Mouse (Mus musculus): ENCODE data around the gene Eya4. TPM values are rescaled to one million over a fixed set of nuclear protein-coding genes. Genes with fewer than 3 reads are reported as not detected.

Eya4 gene
- polyA plus RNA-seq, 1 experiment from 2014 or later = 8.3 TPM

DNA sequence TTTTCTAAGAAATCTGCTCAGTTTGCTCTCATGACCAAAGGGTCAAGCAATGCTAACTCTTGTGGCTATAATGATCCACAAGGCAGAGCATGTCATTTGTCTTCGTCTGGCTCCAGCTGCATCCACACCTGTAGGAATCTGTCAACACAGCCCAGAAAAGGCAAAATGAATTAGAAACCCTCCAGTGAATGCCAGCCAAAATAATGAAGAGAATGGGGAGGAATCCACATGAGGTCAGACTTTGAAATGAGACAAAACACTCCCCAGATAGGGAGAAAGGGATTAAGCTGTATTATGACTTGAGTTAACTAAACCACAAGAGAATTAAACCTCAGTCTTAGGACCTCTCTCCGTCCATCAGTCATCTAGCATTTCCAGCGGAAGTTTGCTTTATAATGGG is 130.2 kb downstream of the Eya4 start:
- H3K9me3 ChIP-seq (replicated peaks) = no peaks in the 10 kb centered on the region
- H3K4me2 ChIP-seq (replicated peaks) = no peak overlapping the region
- H3K36me3 ChIP-seq = no peaks in the 10 kb centered on the region
- 23% methylated on average over 3 of the region's 3 CpGs for WGBS
- H3K4me3 ChIP-seq = no peak overlapping the region
- no peaks in the 10 kb centered on the region; the same call in 1 of the 2 replicates for H3K4me1 ChIP-seq
- no peaks in the 10 kb centered on the region for H3K27me3 ChIP-seq
- no peak overlapping the region for H3K9ac ChIP-seq
- no peak overlapping the region for H3K27ac ChIP-seq
- ATAC-seq (ENCODE audit: low FRiP score) = no peak

GRCm38 (mm10) chr10:23216815-23217214 is 133.8 kb downstream of the Eya4 start:
- H3K27ac ChIP-seq = no peak overlapping the region
- ATAC-seq (ENCODE audit: low FRiP score) = no peak
- no peak overlapping the region for H3K4me3 ChIP-seq
- no peaks in the 10 kb centered on the region for H3K36me3 ChIP-seq
- no peak overlapping the region for H3K9ac ChIP-seq
- 52% methylated on average over 4 of the region's 4 CpGs for WGBS
- H3K4me2 ChIP-seq (replicated peaks) = no peak overlapping the region
- H3K9me3 ChIP-seq (replicated peaks) = no peaks in the 10 kb centered on the region
- no peaks in the 10 kb centered on the region for H3K27me3 ChIP-seq
- no peaks in the 10 kb centered on the region; the same call in 1 of the 2 replicates for H3K4me1 ChIP-seq

- H3K4me3 ChIP-seq = no peak overlapping the region
- H3K9me3 ChIP-seq (replicated peaks) = no peaks in the 10 kb centered on the region
- H3K36me3 ChIP-seq = no peaks in the 10 kb centered on the region
- 94% methylated on average over 2 of the region's 2 CpGs for WGBS
- H3K4me2 ChIP-seq (replicated peaks) = no peak overlapping the region
- H3K27ac ChIP-seq = no peak overlapping the region
- H3K4me1 ChIP-seq = no peaks in the 10 kb centered on the region
- ATAC-seq (ENCODE audit: low FRiP score) = no peak
- no peaks in the 10 kb centered on the region for H3K27me3 ChIP-seq
- no peak overlapping the region for H3K9ac ChIP-seq
Measured at GRCm38 (mm10) chr10:23211381-23211780, 139.2 kb downstream of the Eya4 start.

- Histone ChIP-seq H3K27me3 (no peaks in the 10 kb centered on the region), H3K4me1 (0 out of 2 replicates have a peak, but pooled peaks cover 2% of the 10 kb centered on the region), H3K36me3 (no peaks in the 10 kb centered on the region), H3K9ac (no peak overlapping the region), H3K4me3 (no peak overlapping the region), H3K9me3 (replicated peaks) (no peaks in the 10 kb centered on the region), H3K4me2 (replicated peaks) (no peak overlapping the region), H3K27ac (no peak overlapping the region)
- WGBS = 73% methylated on average over 4 of the region's 4 CpGs
- ATAC-seq (ENCODE audit: low FRiP score) = no peak
Measured at GRCm38 (mm10) chr10:23203885-23204284, 146.7 kb downstream of the Eya4 start.

DNA sequence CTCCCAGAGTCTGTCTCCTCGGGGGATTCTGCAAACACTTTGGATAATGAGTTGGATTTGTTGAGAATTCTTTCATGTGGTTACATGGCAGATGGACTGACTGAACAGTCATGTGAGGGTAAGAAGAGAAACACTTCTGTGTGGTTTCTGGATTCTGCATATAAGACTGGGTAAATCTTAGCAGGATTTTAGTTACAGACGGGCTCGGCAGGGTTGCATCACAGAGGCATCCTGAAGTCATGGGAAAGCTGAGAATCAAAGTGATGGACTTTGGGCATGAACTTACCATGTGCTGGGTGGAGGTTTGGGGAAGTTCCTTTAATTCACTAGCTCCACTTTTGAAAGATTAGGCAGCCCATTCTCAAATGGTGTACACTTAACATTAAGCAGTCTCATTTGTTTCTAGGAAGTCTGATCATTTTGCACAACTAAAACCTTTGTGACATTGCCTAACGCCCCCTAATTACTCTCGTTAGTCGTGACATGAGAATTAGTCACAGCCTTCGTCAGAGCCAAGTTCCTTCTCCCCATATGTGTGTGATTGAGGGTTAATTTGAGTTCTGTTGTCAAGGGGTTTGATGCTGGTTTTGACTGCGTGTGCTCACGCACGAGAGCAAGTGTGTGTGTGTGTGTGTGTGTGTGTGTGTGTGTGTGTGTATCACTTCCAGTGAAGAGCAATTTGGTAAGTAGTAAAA is 147.3 kb downstream of the Eya4 start:
- Histone ChIP-seq H3K9me3 (replicated peaks) (no peaks in the 10 kb centered on the region), H3K4me3 (no peak overlapping the region), H3K27me3 (no peaks in the 10 kb centered on the region), H3K27ac (no peak overlapping the region), H3K36me3 (no peaks in the 10 kb centered on the region), H3K4me1 (0 out of 2 replicates have a peak, but pooled peaks cover 2% of the 10 kb centered on the region), H3K4me2 (replicated peaks) (no peak overlapping the region), H3K9ac (no peak overlapping the region)
- no peak for ATAC-seq (ENCODE audit: low FRiP score)
- WGBS = 66% methylated on average over 10 of the region's 10 CpGs

GRCm38 (mm10) chr10:23202591-23202990 is 148.0 kb downstream of the Eya4 start:
- Histone ChIP-seq H3K4me1 (0 out of 2 replicates have a peak, but pooled peaks cover 4% of the 10 kb centered on the region), H3K9ac (no peak overlapping the region), H3K27me3 (no peaks in the 10 kb centered on the region), H3K27ac (no peak overlapping the region), H3K4me3 (no peak overlapping the region), H3K36me3 (no peaks in the 10 kb centered on the region), H3K4me2 (replicated peaks) (no peak overlapping the region), H3K9me3 (replicated peaks) (no peaks in the 10 kb centered on the region)
- no peak for ATAC-seq (ENCODE audit: low FRiP score)
- WGBS = 96% methylated on average over 4 of the region's 4 CpGs

DNA sequence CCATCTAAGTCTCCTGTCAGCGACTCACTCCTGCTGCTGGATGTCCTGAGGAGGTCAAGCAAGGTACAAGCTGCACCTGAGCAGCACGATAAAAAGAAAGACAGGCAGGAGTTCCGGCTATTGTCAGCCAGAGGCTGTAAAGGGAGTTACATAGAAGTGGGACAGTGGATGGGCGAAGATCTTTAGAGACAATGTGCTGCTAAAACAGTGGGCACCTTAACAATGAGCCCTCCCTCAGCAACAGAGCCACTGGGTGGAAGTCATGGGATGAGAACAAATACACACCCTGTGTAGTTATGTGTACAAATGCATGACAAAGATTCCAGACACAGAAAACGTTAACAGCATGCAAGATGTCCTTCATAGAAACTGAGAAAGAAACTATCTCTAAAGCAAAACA is 152.3 kb downstream of the Eya4 start:
- no peaks in the 10 kb centered on the region for H3K36me3 ChIP-seq
- H3K9me3 ChIP-seq (replicated peaks) = no peaks in the 10 kb centered on the region
- 70% methylated on average over 5 of the region's 5 CpGs for WGBS
- H3K4me1 ChIP-seq = peaks cover 8% of the 10 kb centered on the region; the same call in 1 of the 2 replicates
- H3K27me3 ChIP-seq = no peaks in the 10 kb centered on the region
- no peak overlapping the region for H3K27ac ChIP-seq
- ATAC-seq (ENCODE audit: low FRiP score) = no peak
- no peak overlapping the region for H3K4me3 ChIP-seq
- no peak overlapping the region for H3K4me2 ChIP-seq (replicated peaks)
- H3K9ac ChIP-seq = no peak overlapping the region

- Histone ChIP-seq H3K4me2 (replicated peaks) (no peak overlapping the region), H3K27ac (no peak overlapping the region), H3K9ac (no peak overlapping the region), H3K36me3 (no peaks in the 10 kb centered on the region), H3K27me3 (no peaks in the 10 kb centered on the region), H3K4me3 (no peak overlapping the region), H3K4me1 (peaks cover 8% of the 10 kb centered on the region; the same call in 1 of the 2 replicates), H3K9me3 (replicated peaks) (no peaks in the 10 kb centered on the region)
- ATAC-seq (ENCODE audit: low FRiP score) = no peak
- 91% methylated on average over 4 of the region's 4 CpGs for WGBS
Measured at GRCm38 (mm10) chr10:23196336-23196735, 154.2 kb downstream of the Eya4 start.

- Histone ChIP-seq H3K36me3 (no peaks in the 10 kb centered on the region), H3K27me3 (no peaks in the 10 kb centered on the region), H3K4me2 (replicated peaks) (no peak overlapping the region), H3K9ac (no peak overlapping the region), H3K9me3 (replicated peaks) (no peaks in the 10 kb centered on the region), H3K4me3 (no peak overlapping the region), H3K27ac (no peak overlapping the region), H3K4me1 (peaks cover 8% of the 10 kb centered on the region; the same call in 1 of the 2 replicates)
- ATAC-seq (ENCODE audit: low FRiP score) = no peak
- 36% methylated on average over 2 of the region's 2 CpGs for WGBS
Measured at GRCm38 (mm10) chr10:23195337-23195736, 155.2 kb downstream of the Eya4 start.

DNA sequence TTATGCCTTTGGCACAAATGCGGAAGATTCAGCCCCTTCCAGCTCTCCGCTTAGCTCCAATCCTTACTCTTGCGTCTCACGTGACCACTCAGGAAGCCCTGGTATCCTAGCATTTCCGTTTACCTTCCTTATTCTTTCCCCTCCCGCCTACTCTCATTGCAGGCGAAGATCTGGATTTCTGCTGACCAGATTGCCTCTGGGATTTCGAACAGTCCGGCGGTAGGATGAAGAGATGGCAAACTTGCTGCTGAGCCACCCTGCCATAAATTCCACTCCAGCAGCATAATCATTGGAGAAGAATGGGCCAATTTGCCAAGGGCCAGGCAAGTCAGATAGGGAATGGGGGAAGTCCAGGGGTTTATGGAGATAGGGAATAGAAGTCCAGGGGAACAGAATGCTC is 160.8 kb downstream of the Eya4 start:
- WGBS = 82% methylated on average over 10 of the region's 10 CpGs
- 0 out of 2 replicates have a peak, but pooled peaks cover 2% of the 10 kb centered on the region for H3K4me1 ChIP-seq
- no peaks in the 10 kb centered on the region for H3K9me3 ChIP-seq (replicated peaks)
- H3K4me2 ChIP-seq (replicated peaks) = no peak overlapping the region
- ATAC-seq (ENCODE audit: low FRiP score) = no peak
- no peaks in the 10 kb centered on the region for H3K27me3 ChIP-seq
- H3K36me3 ChIP-seq = no peaks in the 10 kb centered on the region
- no peak overlapping the region for H3K4me3 ChIP-seq
- H3K9ac ChIP-seq = no peak overlapping the region
- H3K27ac ChIP-seq = no peak overlapping the region

DNA sequence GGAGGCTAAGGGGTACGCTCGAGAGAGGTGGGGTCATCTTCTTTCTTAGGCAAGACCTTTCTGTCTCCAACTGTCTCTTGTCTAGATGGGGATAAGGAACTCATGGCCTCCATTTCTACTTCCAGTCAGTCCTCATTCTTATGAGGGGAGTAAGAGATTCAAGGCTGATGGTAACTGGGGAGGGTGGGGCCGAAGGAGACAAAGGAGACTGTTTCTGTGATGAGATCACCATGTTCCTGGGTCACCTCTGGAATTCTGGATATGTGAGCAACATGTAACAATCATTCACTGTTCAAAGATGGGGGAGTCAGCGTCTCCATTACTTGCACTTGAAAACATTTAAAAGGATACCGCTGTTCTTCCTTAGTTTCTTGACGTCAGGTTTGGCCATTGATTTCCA is 165.2 kb downstream of the Eya4 start:
- no peaks in the 10 kb centered on the region for H3K9me3 ChIP-seq (replicated peaks)
- H3K36me3 ChIP-seq = no peaks in the 10 kb centered on the region
- no peaks in the 10 kb centered on the region for H3K27me3 ChIP-seq
- WGBS = 87% methylated on average over 6 of the region's 6 CpGs
- H3K4me1 ChIP-seq = no peaks in the 10 kb centered on the region
- no peak overlapping the region for H3K9ac ChIP-seq
- H3K4me3 ChIP-seq = no peak overlapping the region
- no peak overlapping the region for H3K27ac ChIP-seq
- no peak for ATAC-seq (ENCODE audit: low FRiP score)
- no peak overlapping the region for H3K4me2 ChIP-seq (replicated peaks)

GRCm38 (mm10) chr10:23181572-23182493 is 168.8 kb downstream of the Eya4 start:
- Histone ChIP-seq H3K4me3 (no peak overlapping the region), H3K27ac (no peak overlapping the region), H3K4me2 (replicated peaks) (no peak overlapping the region), H3K9ac (no peak overlapping the region), H3K27me3 (no peaks in the 10 kb centered on the region), H3K9me3 (replicated peaks) (no peaks in the 10 kb centered on the region), H3K4me1 (peaks cover 16% of the 10 kb centered on the region), H3K36me3 (no peaks in the 10 kb centered on the region)
- 84% methylated on average over 11 of the region's 11 CpGs for WGBS
- ATAC-seq (ENCODE audit: low FRiP score) = no peak

All from hindbrain, embryonic 12.5 days (tissue).